Mouse (Mus musculus) erythroblast, embryonic 14.5 days (primary cell): Measurements from ENCODE around the gene Lekr1.

ENCODE experiments used
- GATA1 ChIP-seq: IDR thresholded peaks from 2 replicates; pipeline ENCODE4 v1.6.1; 2012; ENCODE audit warnings: low read length, inconsistent platforms, mixed read lengths
- TAL1 ChIP-seq: IDR thresholded peaks from 3 replicates; pipeline ENCODE4 v1.6.1; 2012; ENCODE audit warnings: low read length, inconsistent platforms, mixed read lengths

DNA sequence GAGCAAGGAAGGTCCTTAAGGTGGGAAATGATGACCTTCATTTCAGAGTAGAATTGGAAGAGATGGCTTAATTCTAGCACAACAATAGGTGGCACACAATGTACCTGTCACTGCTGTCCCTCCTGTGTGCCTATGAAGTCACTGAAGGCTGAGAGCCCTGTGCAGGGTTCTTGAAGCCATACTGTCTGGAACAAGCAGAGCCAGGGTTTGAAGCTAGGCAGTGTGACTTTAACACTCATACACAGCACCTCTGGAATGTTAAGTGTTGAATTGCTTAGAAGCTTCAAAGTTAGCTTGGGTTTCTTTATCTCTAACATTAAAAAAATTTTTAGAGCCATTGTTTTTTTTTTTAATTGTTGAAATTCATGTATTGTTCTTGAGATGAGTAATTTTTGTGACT is 100.4 kb downstream of the Lekr1 start:
- no peak for TF ChIP-seq TAL1
- TF ChIP-seq GATA1: no peak
